Mouse (Mus musculus) heart, embryonic 16.5 days (tissue): ENCODE data around the gene Opn5. TPM values are rescaled to one million over a fixed set of nuclear protein-coding genes. Genes with fewer than 3 reads are reported as not detected.

Experiments
- ATAC-seq: fragments of 200-750 bp; cut with Nextera tagmentation; replicated peaks from 2 replicates; pipeline ENCODE4 v1.8.0; 2017; ENCODE audit warnings: moderate number of reproducible peaks; ENCODE audit not compliant: insufficient read depth, low FRiP score; ENCODE audit errors: extremely low read depth
- H3K27ac ChIP-seq: fragments of 300-500 bp; sonication (generic); 2 replicates; pipeline ENCODE4 v1.5.1; 2014; ENCODE audit warnings: mild to moderate bottlenecking, low read length, control low read depth, moderate library complexity
- H3K27me3 ChIP-seq: fragments of 300-500 bp; sonication (generic); 2 replicates; pipeline ENCODE4 v1.6.1; 2014; ENCODE audit warnings: low read length, mixed read lengths; ENCODE audit not compliant: control insufficient read depth, insufficient read depth
- H3K36me3 ChIP-seq: fragments of 300-500 bp; sonication (generic); 2 replicates; pipeline ENCODE4 v1.6.1; 2014; ENCODE audit not compliant: control insufficient read depth, insufficient read depth
- H3K4me1 ChIP-seq: fragments of 300-500 bp; sonication (generic); 2 replicates; pipeline ENCODE4 v1.6.1; 2014; ENCODE audit warnings: low read length, mixed read lengths; ENCODE audit not compliant: control insufficient read depth, insufficient read depth
- H3K4me2 ChIP-seq: fragments of 300-500 bp; sonication (generic); 2 replicates; pipeline ENCODE4 v1.6.1; 2014; ENCODE audit warnings: low read depth, mild to moderate bottlenecking, control low read depth, low read length
- H3K4me3 ChIP-seq: fragments of 300-500 bp; sonication (generic); 2 replicates; pipeline ENCODE4 v1.5.1; 2014; ENCODE audit warnings: mild to moderate bottlenecking, control low read depth, low read length
- H3K9ac ChIP-seq: fragments of 300-500 bp; sonication (generic); 2 replicates; pipeline ENCODE4 v1.6.1; 2014; ENCODE audit warnings: low read length, control low read depth
- H3K9me3 ChIP-seq: fragments of 300-500 bp; sonication (generic); replicated peaks from 2 replicates; pipeline ENCODE4 v1.6.1; 2016; ENCODE audit warnings: low read length; ENCODE audit not compliant: control insufficient read depth
- WGBS: fragments of 180-500 bp; shearing (Covaris S2); extraction: QIAGEN DNeasy Blood & Tissue Kit; methylation state at CpG from one replicate; pipeline ENCODE4 v1.1.7; 2014; 5-methylcytosine and 5-hydroxymethylcytosine counted together
- polyA plus RNA-seq: library from polyadenylated mRNA; unstranded; fragments of >200 nt; fragmentation: Nextera tagmentation; extraction: Ambion mirVana; gene quantifications from 2 replicates; pipeline ENCODE4 v1.2.1, GENCODE M21; 2015

The Opn5 gene
- polyA plus RNA-seq, 1 experiment from 2014 or later = not detected

DNA sequence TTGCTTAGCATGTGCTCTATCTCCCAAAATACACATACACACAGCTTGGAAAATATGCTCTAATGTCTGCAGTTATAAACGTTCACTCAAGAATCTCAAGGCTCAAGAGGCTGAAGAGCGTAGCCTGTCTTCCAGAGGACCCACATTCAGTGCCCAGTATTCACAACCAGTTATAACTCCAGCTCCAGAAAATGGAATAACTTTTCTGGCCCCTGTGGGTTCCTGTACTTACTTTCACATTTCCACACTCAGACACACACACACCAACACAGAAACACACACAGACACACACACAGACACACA lies 28.2 kb downstream of the Opn5 start:
- no peak for ATAC-seq
- Histone ChIP-seq H3K27ac (no peak overlapping the region), H3K9ac (no peak overlapping the region), H3K36me3 (no peaks in the 10 kb centered on the region), H3K4me1 (no peaks in the 10 kb centered on the region), H3K27me3 (no peaks in the 10 kb centered on the region), H3K9me3 (no peaks in the 10 kb centered on the region), H3K4me2 (no peak overlapping the region), H3K4me3 (no peak overlapping the region)
- 83% methylated on average over 2 of the region's 2 CpGs for WGBS

DNA sequence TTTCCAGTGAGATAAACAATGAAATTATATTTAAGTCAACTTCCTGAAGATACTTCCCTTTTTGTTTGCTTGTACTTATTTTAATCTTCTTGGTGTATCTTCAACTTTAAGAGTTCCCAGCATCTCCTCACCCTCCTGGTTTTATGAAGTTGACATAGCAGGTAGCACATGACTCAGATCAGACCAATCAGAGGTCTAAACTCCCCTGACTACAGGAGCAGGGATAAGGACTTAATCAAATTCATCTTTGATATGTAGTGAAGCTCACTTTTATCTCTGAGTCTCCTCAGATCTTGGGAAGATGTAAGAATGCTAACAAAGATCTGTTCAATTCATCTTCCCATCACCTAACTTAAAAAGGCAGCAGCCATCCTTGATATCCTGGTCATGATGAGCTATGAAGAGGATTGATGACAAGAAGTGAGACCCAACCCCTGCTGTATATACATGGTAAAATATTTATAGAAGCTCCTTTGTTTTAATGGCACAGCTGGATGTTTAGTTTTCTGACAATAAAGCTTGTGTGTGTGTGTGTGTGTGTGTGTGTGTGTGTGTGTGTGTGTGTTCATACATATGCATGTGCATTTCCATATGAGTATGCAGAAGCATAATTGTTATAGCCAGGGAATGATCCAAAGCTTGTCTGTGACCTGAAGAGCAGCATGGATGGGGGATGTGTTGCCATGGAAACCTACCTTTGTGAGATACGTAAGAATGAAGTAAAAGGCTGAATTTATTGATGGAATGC lies 28.7 kb downstream of the Opn5 start:
- WGBS = 93% methylated on average over 1 of the region's 1 CpGs
- no peak overlapping the region for H3K4me3 ChIP-seq

DNA sequence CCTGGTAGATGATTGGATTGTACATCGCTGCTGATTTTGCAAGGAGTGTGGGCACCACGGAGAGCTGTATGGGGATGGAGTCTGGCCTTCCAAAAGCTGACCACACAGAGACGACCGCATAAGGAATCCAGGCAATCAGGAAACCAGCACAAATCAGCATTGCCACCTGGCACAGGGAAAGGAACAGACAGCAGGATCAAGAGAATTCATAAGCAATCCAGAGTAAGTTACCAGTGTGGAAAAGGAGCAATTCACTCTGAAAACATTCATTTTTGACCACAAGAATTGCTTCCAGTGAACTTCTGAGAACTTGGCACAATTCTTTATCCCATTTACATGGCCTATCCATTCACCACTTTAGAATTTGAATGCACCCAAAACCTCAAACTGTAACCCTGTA lies 30.6 kb downstream of the Opn5 start:
- H3K4me2 ChIP-seq = no peak overlapping the region
- no peak overlapping the region for H3K9ac ChIP-seq
- no peaks in the 10 kb centered on the region for H3K4me1 ChIP-seq
- ATAC-seq = no peak
- 73% methylated on average over 4 of the region's 4 CpGs for WGBS
- H3K9me3 ChIP-seq = no peaks in the 10 kb centered on the region
- H3K36me3 ChIP-seq = no peaks in the 10 kb centered on the region
- H3K27me3 ChIP-seq = no peaks in the 10 kb centered on the region
- no peak overlapping the region for H3K4me3 ChIP-seq
- no peak overlapping the region for H3K27ac ChIP-seq

More for the DNA sequence above, 28.7 kb downstream of the Opn5 start:
- Histone ChIP-seq H3K27ac (no peak overlapping the region), H3K27me3 (no peaks in the 10 kb centered on the region), H3K36me3 (no peaks in the 10 kb centered on the region), H3K9ac (no peak overlapping the region), H3K9me3 (no peaks in the 10 kb centered on the region), H3K4me1 (no peaks in the 10 kb centered on the region), H3K4me2 (no peak overlapping the region)
- no peak for ATAC-seq

- no peak for ATAC-seq
- no peak overlapping the region for H3K4me2 ChIP-seq
- no peaks in the 10 kb centered on the region for H3K36me3 ChIP-seq
- no peaks in the 10 kb centered on the region for H3K9me3 ChIP-seq
- no peak overlapping the region for H3K9ac ChIP-seq
- H3K27ac ChIP-seq = no peak overlapping the region
- no peaks in the 10 kb centered on the region for H3K4me1 ChIP-seq
- no peaks in the 10 kb centered on the region for H3K27me3 ChIP-seq
- WGBS = 69% methylated on average over 3 of the region's 3 CpGs
- H3K4me3 ChIP-seq = no peak overlapping the region
These were observed 31.0 kb downstream of the Opn5 start for GRCm38 (mm10) chr17:42580196-42580595.

GRCm38 (mm10) chr17:42576671-42577168 lies 34.5 kb downstream of the Opn5 start:
- no peaks in the 10 kb centered on the region for H3K4me1 ChIP-seq
- H3K4me3 ChIP-seq = no peak overlapping the region
- H3K27me3 ChIP-seq = no peaks in the 10 kb centered on the region
- peak overlapping the region; percentile 4; the same call in 1 of the 2 replicates for H3K27ac ChIP-seq
- H3K9ac ChIP-seq = no peak overlapping the region
- ATAC-seq = peak; percentile 65
- no peaks in the 10 kb centered on the region for H3K9me3 ChIP-seq
- no peak overlapping the region for H3K4me2 ChIP-seq
- no peaks in the 10 kb centered on the region for H3K36me3 ChIP-seq
- 25% methylated on average over 6 of the region's 6 CpGs for WGBS

DNA sequence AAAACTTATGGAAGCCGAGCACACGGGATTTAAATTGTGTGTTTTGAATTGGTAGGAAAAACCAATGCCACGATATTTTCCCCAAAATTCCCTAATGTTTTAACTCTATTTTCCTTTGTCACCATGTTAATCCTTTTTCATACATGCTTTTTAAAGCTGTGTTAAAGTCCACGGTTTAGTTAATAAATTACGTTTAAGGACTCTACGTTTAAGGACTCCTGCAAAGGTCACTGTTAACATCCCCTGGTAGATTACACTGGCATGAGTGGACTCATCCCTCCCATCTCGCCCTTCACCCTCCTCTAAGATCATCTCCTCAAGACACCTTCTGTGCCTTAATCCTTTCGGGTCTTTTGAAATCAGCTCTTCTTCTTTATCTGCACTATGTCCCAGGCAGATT lies 37.4 kb downstream of the Opn5 start:
- 81% methylated on average over 8 of the region's 8 CpGs for WGBS
- no peaks in the 10 kb centered on the region for H3K27me3 ChIP-seq
- H3K9me3 ChIP-seq = no peaks in the 10 kb centered on the region
- no peak overlapping the region for H3K4me3 ChIP-seq
- H3K36me3 ChIP-seq = no peaks in the 10 kb centered on the region
- no peak for ATAC-seq
- H3K4me1 ChIP-seq = no peaks in the 10 kb centered on the region
- no peak overlapping the region for H3K4me2 ChIP-seq
- no peak overlapping the region for H3K27ac ChIP-seq
- H3K9ac ChIP-seq = no peak overlapping the region

DNA sequence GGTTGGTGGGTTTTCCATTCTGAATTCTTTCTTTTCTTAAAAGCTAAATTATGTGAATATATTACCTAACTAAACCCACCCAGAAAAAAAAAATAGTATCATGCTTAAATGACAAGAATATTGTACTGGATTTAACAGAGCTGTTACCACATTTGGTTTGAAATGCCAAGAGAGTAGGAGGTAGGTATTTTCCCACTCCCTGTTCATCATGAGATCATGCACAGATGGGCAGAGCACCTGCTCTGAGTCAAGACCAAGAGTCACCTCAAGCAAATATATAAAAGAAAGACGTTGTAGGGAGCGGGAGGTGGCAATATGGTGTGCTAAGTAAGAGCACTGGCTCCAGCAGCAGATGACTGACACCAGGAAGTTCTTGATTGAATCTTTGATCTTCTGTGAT lies 61.6 kb downstream of the Opn5 start:
- no peak overlapping the region for H3K27ac ChIP-seq
- no peak overlapping the region for H3K4me3 ChIP-seq
- H3K9ac ChIP-seq = no peak overlapping the region
- H3K4me1 ChIP-seq = no peaks in the 10 kb centered on the region
- no peak for ATAC-seq
- H3K4me2 ChIP-seq = no peak overlapping the region
- H3K36me3 ChIP-seq = no peaks in the 10 kb centered on the region
- no peaks in the 10 kb centered on the region for H3K27me3 ChIP-seq
- no peaks in the 10 kb centered on the region for H3K9me3 ChIP-seq
- WGBS = 78% methylated on average over 2 of the region's 2 CpGs

GRCm38 (mm10) chr17:42530147-42530546 lies 81.0 kb downstream of the Opn5 start:
- Histone ChIP-seq H3K9ac (no peak overlapping the region), H3K27ac (no peak overlapping the region), H3K27me3 (no peaks in the 10 kb centered on the region), H3K4me2 (no peak overlapping the region), H3K9me3 (no peaks in the 10 kb centered on the region), H3K36me3 (no peaks in the 10 kb centered on the region), H3K4me3 (no peak overlapping the region), H3K4me1 (no peaks in the 10 kb centered on the region)
- WGBS = 53% methylated on average over 5 of the region's 5 CpGs
- ATAC-seq = no peak

DNA sequence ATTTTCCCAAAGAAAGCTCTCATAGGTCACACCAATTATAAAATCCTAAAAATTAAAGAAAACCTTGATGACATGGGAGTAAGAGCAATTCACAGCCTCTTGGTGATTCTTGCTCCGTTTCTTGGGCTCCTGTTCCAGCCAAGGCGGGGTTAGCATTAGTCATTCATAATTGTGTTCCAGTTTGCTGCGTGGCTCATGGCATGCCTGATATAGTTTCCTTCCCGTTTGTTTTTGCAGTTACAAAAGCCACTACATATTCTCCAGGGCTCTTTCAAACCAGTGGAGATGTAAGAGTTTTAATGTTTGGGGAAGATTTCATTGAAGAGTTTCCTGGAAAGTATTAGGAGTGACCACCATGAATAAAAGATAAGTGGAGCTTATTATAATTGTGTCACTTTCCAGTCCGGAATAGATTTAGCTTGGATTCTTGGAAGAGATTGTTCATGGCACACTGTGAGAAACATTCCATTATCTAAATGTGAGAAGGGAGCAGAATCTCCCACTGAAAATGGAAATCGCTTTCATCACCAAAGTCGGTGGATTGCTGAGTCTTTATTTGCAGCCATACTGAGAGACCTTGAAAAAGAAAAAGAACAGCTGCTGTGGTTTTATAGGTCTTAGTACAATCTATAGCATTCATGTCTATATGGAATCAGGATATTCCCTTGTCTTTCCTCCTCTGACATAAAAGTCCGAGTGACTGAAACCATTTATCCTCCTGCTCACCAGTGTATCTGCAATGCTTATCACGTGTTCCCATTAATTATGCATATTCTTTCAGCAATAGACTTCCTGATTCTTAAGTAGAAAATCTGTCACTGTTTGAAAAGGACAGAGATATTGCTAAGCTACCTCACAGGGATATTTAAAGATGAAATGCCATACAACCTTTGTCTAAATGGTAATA lies 101.6 kb downstream of the Opn5 start:
- Histone ChIP-seq H3K9me3 (no peaks in the 10 kb centered on the region), H3K4me3 (no peak overlapping the region), H3K27ac (no peak overlapping the region), H3K4me2 (no peak overlapping the region), H3K4me1 (no peaks in the 10 kb centered on the region), H3K9ac (no peak overlapping the region), H3K27me3 (no peaks in the 10 kb centered on the region), H3K36me3 (no peaks in the 10 kb centered on the region)
- no peak for ATAC-seq
- 65% methylated on average over 9 of the region's 9 CpGs for WGBS
